Mouse (Mus musculus) heart, adult 2 months (tissue): Measurements from ENCODE around the gene Cd6. TPM values are rescaled to one million over a fixed set of nuclear protein-coding genes. Genes with fewer than 3 reads are reported as not detected.

Experiments
- DNase-seq, 2 experiments: peaks; one replicate each; pipeline ENCODE4 v3.0.0; 2021
- H3K27ac ChIP-seq: fragments of 200-600 bp; 2 replicates; pipeline ENCODE4 v1.8.1; 2022
- H3K27me3 ChIP-seq: fragments of 200-500 bp; 2 replicates; pipeline ENCODE4 v1.6.1; 2012; ENCODE audit warnings: mild to moderate bottlenecking, low read length, inconsistent platforms, mixed read lengths; ENCODE audit not compliant: control insufficient read depth, insufficient read depth
- H3K36me3 ChIP-seq: fragments of 200-500 bp; 2 replicates; pipeline ENCODE4 v1.6.1; 2012; ENCODE audit warnings: low read length, inconsistent platforms; ENCODE audit not compliant: control insufficient read depth, insufficient read depth
- H3K4me1 ChIP-seq: fragments of 200-500 bp; 2 replicates; pipeline ENCODE4 v1.6.1; 2011; ENCODE audit warnings: low read length; ENCODE audit not compliant: control insufficient read depth, insufficient read depth
- H3K4me3 ChIP-seq: fragments of 200-600 bp; 2 replicates; pipeline ENCODE4 v1.8.1; 2022
- H3K79me2 ChIP-seq: fragments of 200-500 bp; replicated peaks from 2 replicates; pipeline ENCODE4 v1.6.1; 2012; ENCODE audit warnings: mild to moderate bottlenecking, inconsistent platforms, low read length, moderate library complexity, mixed read lengths; ENCODE audit not compliant: control insufficient read depth, insufficient read depth
- H3K9ac ChIP-seq: fragments of 200-500 bp; 2 replicates; pipeline ENCODE4 v1.6.1; 2012; ENCODE audit warnings: low read depth, mild to moderate bottlenecking, control low read depth, inconsistent platforms, low read length, mixed read lengths
- CTCF ChIP-seq: fragments of 200-600 bp; IDR thresholded peaks from 2 replicates; pipeline ENCODE4 v1.8.1; 2022; ENCODE audit warnings: antibody characterized with exemption, mild to moderate bottlenecking, moderate library complexity
- EP300 ChIP-seq: fragments of 200-500 bp; IDR thresholded peaks from 2 replicates; pipeline ENCODE4 v1.6.1; 2011; ENCODE audit warnings: low read depth, low read length, control low read depth; ENCODE audit not compliant: insufficient read depth
- POLR2A ChIP-seq: fragments of 200-500 bp; IDR thresholded peaks from 2 replicates; pipeline ENCODE4 v1.6.1; 2011; ENCODE audit warnings: mild to moderate bottlenecking, low read depth, low read length, control low read depth; ENCODE audit not compliant: insufficient read depth
- WGBS: fragments of 180-500 bp; shearing (Covaris S2); methylation state at CpG from one replicate; pipeline ENCODE4 v1.1.7; 2018; 5-methylcytosine and 5-hydroxymethylcytosine counted together
- intact Hi-C: fragments of 180-260 bp; cut with DNase I; formaldehyde crosslinking; loops from one replicate; pipeline ENCODE4 v1.15.1; 2025
- polyA plus RNA-seq: library from polyadenylated mRNA; depleted of rRNA; stranded (reverse); fragments of >200 nt; gene quantifications from 2 replicates; pipeline ENCODE4 v1.2.3, GENCODE M21; 2012; rRNA removed
- total RNA-seq, 2 experiments: library from RNA; stranded (reverse); gene quantifications; 2 replicates each; pipeline ENCODE4 v1.2.3; 2021

Cd6 gene
- total and polyA plus RNA-seq, 3 experiments, result 0.07 to 0.76 TPM; not detected in 1

GRCm38 (mm10) chr19:10747182-10747581 lies 82.7 kb downstream of the Cd6 start:
- H3K79me2 ChIP-seq, result no peaks in the 10 kb centered on the region
- no peak overlapping the region for H3K9ac ChIP-seq
- TF ChIP-seq EP300 (no peak), CTCF (no peak), POLR2A (no peak)
- intact Hi-C loops, result no loop called here
- no peaks in the 10 kb centered on the region for H3K4me1 ChIP-seq
- no peaks in the 10 kb centered on the region for H3K27me3 ChIP-seq
- H3K27ac ChIP-seq, result no peak overlapping the region
- no peaks in the 10 kb centered on the region for H3K36me3 ChIP-seq
- no peak overlapping the region for H3K4me3 ChIP-seq
- DNase-seq, result no peak
- 72% methylated on average over 7 of the region's 7 CpGs for WGBS

- Histone ChIP-seq H3K36me3 (no peaks in the 10 kb centered on the region), H3K27ac (no peak overlapping the region; the same call in 1 of the 2 replicates), H3K4me3 (no peak overlapping the region), H3K79me2 (no peaks in the 10 kb centered on the region), H3K4me1 (no peaks in the 10 kb centered on the region), H3K9ac (no peak overlapping the region), H3K27me3 (no peaks in the 10 kb centered on the region)
- TF ChIP-seq CTCF, result no peak
- TF ChIP-seq POLR2A, result no peak
- no peak for TF ChIP-seq EP300
- no peak for DNase-seq
- WGBS, result 35% methylated on average over 3 of the region's 3 CpGs
- intact Hi-C loops, result no loop called here
Measured at GRCm38 (mm10) chr19:10742565-10742964, 87.3 kb downstream of the Cd6 start.

GRCm38 (mm10) chr19:10742145-10742544 lies 87.7 kb downstream of the Cd6 start:
- no peaks in the 10 kb centered on the region for H3K27me3 ChIP-seq
- no peak for DNase-seq
- H3K9ac ChIP-seq, result no peak overlapping the region
- TF ChIP-seq POLR2A (no peak), EP300 (no peak), CTCF (no peak)
- H3K4me3 ChIP-seq, result no peak overlapping the region
- no peaks in the 10 kb centered on the region for H3K79me2 ChIP-seq
- intact Hi-C loops, result no loop called here
- WGBS, result 82% methylated on average over 6 of the region's 6 CpGs
- no peak overlapping the region for H3K27ac ChIP-seq
- H3K4me1 ChIP-seq, result no peaks in the 10 kb centered on the region
- no peaks in the 10 kb centered on the region for H3K36me3 ChIP-seq

GRCm38 (mm10) chr19:10740641-10741440 lies 89.0 kb downstream of the Cd6 start:
- Histone ChIP-seq H3K4me3 (no peak overlapping the region), H3K27ac (no peak overlapping the region), H3K36me3 (no peaks in the 10 kb centered on the region), H3K9ac (no peak overlapping the region), H3K27me3 (no peaks in the 10 kb centered on the region), H3K4me1 (no peaks in the 10 kb centered on the region), H3K79me2 (no peaks in the 10 kb centered on the region)
- TF ChIP-seq EP300, result no peak
- no peak for TF ChIP-seq CTCF
- TF ChIP-seq POLR2A, result no peak
- intact Hi-C loops, result no loop called here
- no peak for DNase-seq
- WGBS, result 34% methylated on average over 11 of the region's 11 CpGs

- no peak for DNase-seq
- H3K4me1 ChIP-seq, result no peaks in the 10 kb centered on the region
- intact Hi-C loops, result no loop called here
- WGBS, result 93% methylated on average over 4 of the region's 4 CpGs
- H3K9ac ChIP-seq, result no peak overlapping the region
- no peaks in the 10 kb centered on the region for H3K27me3 ChIP-seq
- no peak overlapping the region for H3K4me3 ChIP-seq
- H3K36me3 ChIP-seq, result no peaks in the 10 kb centered on the region
- H3K79me2 ChIP-seq, result no peaks in the 10 kb centered on the region
- TF ChIP-seq EP300 (no peak), CTCF (no peak), POLR2A (no peak)
- no peak overlapping the region for H3K27ac ChIP-seq
Measured at GRCm38 (mm10) chr19:10739916-10740315, 89.9 kb downstream of the Cd6 start.

Other genes starting within 250 kb of the Cd6 start
- gene Ddb1, start 224.7 kb downstream of the Cd6 start, total RNA-seq, result 100 to 1,000 TPM; 133 to 153 TPM
- 71.1 and 114 TPM in 2 replicates for gene Ddb1, start 224.7 kb downstream of the Cd6 start, polyA plus RNA-seq
- 1 to 10 TPM; 8.2 to 9.6 TPM for gene Tkfc, start 224.4 kb downstream of the Cd6 start, total RNA-seq
- 7.4 and 9.1 TPM in 2 replicates for gene Tkfc, start 224.4 kb downstream of the Cd6 start, polyA plus RNA-seq
- not detected for gene Vwce, start 195.8 kb downstream of the Cd6 start, total RNA-seq
- not detected in 2 replicates for gene Vwce, start 195.8 kb downstream of the Cd6 start, polyA plus RNA-seq
- not detected for gene Pga5, start 152.0 kb downstream of the Cd6 start, total RNA-seq
- not detected in 2 replicates for gene Pga5, start 152.0 kb downstream of the Cd6 start, polyA plus RNA-seq
- gene Vps37c, start 141.3 kb downstream of the Cd6 start, total RNA-seq, result 10 to 100 TPM; 18.6 to 20.7 TPM
- 23.7 and 24.6 TPM in 2 replicates for gene Vps37c, start 141.3 kb downstream of the Cd6 start, polyA plus RNA-seq
- gene Cd5, start 91.1 kb downstream of the Cd6 start, total RNA-seq, result under 1 TPM; 0.11 to 0.26 TPM
- gene Cd5, start 91.1 kb downstream of the Cd6 start, polyA plus RNA-seq, result 0.35 and 0.80 TPM in 2 replicates
- gene Slc15a3, start 9.7 kb upstream of the Cd6 start, total RNA-seq, result 1 to 10 TPM; 2.1 to 2.3 TPM
- 3.9 and 4.9 TPM in 2 replicates for gene Slc15a3, start 9.7 kb upstream of the Cd6 start, polyA plus RNA-seq
- gene Tmem132a, start 39.9 kb upstream of the Cd6 start, total RNA-seq, result 10 to 100 TPM; 10.7 to 12.0 TPM
- gene Tmem132a, start 39.9 kb upstream of the Cd6 start, polyA plus RNA-seq, result 11.1 and 11.5 TPM in 2 replicates
- 100 to 1,000 TPM; 101 to 109 TPM for gene Tmem109, start 51.9 kb upstream of the Cd6 start, total RNA-seq
- gene Tmem109, start 51.9 kb upstream of the Cd6 start, polyA plus RNA-seq, result 160 and 196 TPM in 2 replicates
- 100 to 1,000 TPM; 216 to 243 TPM for gene Prpf19, start 65.2 kb upstream of the Cd6 start, total RNA-seq
- 432 and 512 TPM in 2 replicates for gene Prpf19, start 65.2 kb upstream of the Cd6 start, polyA plus RNA-seq
- not detected for gene Zp1, start 90.6 kb upstream of the Cd6 start, total RNA-seq
- gene Zp1, start 90.6 kb upstream of the Cd6 start, polyA plus RNA-seq, result not detected in 2 replicates
- gene Ptgdr2, start 107.1 kb upstream of the Cd6 start, total RNA-seq, result not detected
- 0.09 and 0.10 TPM in 2 replicates for gene Ptgdr2, start 107.1 kb upstream of the Cd6 start, polyA plus RNA-seq
- 1 to 10 TPM; 6.9 to 7.1 TPM for gene Ccdc86, start 119.2 kb upstream of the Cd6 start, total RNA-seq
- gene Ccdc86, start 119.2 kb upstream of the Cd6 start, polyA plus RNA-seq, result 3.0 and 3.1 TPM in 2 replicates
- not detected for gene Ms4a10, start 144.6 kb upstream of the Cd6 start, total RNA-seq
- gene Ms4a10, start 144.6 kb upstream of the Cd6 start, polyA plus RNA-seq, result not detected in 2 replicates
- not detected for gene Ms4a15, start 163.2 kb upstream of the Cd6 start, total RNA-seq
- not detected in 2 replicates for gene Ms4a15, start 163.2 kb upstream of the Cd6 start, polyA plus RNA-seq
- not detected for gene Ms4a18, start 188.0 kb upstream of the Cd6 start, total RNA-seq
- not detected in 2 replicates for gene Ms4a18, start 188.0 kb upstream of the Cd6 start, polyA plus RNA-seq